Mouse (Mus musculus) neural tube, embryonic 15.5 days (tissue): Measurements from ENCODE around the gene Leap2. TPM values are rescaled to one million over a fixed set of nuclear protein-coding genes. Genes with fewer than 3 reads are reported as not detected.

ENCODE experiments used
- ATAC-seq: fragments of 200-750 bp; cut with Nextera tagmentation; 2 replicates; pipeline ENCODE4 v1.8.0; 2017; ENCODE audit warnings: mild to moderate bottlenecking, moderate TSS enrichment, moderate library complexity; ENCODE audit not compliant: low FRiP score
- H3K27ac ChIP-seq: fragments of 300-500 bp; sonication (generic); replicated peaks from 2 replicates; pipeline ENCODE4 v1.5.1; 2015; ENCODE audit warnings: mild to moderate bottlenecking, inconsistent platforms
- H3K27me3 ChIP-seq: fragments of 300-500 bp; sonication (generic); replicated peaks from 2 replicates; pipeline ENCODE4 v1.6.1; 2015; ENCODE audit warnings: inconsistent platforms
- H3K36me3 ChIP-seq: fragments of 300-500 bp; sonication (generic); 2 replicates; pipeline ENCODE4 v1.6.1; 2015; ENCODE audit warnings: inconsistent platforms
- H3K4me1 ChIP-seq: fragments of 300-500 bp; sonication (generic); 2 replicates; pipeline ENCODE4 v1.6.1; 2015; ENCODE audit warnings: inconsistent platforms
- H3K4me2 ChIP-seq: fragments of 300-500 bp; sonication (generic); 2 replicates; pipeline ENCODE4 v1.6.1; 2015; ENCODE audit warnings: inconsistent platforms, mild to moderate bottlenecking, moderate library complexity
- H3K4me3 ChIP-seq: fragments of 300-500 bp; sonication (generic); replicated peaks from 2 replicates; pipeline ENCODE4 v1.5.1; 2015; ENCODE audit warnings: mild to moderate bottlenecking, inconsistent platforms
- H3K9ac ChIP-seq: fragments of 300-500 bp; sonication (generic); replicated peaks from 2 replicates; pipeline ENCODE4 v1.6.1; 2015; ENCODE audit warnings: mild to moderate bottlenecking, inconsistent platforms
- H3K9me3 ChIP-seq: fragments of 300-500 bp; sonication (generic); replicated peaks from 2 replicates; pipeline ENCODE4 v1.6.1; 2016; ENCODE audit warnings: inconsistent platforms
- WGBS: fragments of 180-500 bp; shearing (Covaris S2); methylation state at CpG from one replicate; pipeline ENCODE4 v1.1.7; 2015; ENCODE audit warnings: mixed read lengths; 5-methylcytosine and 5-hydroxymethylcytosine counted together
- polyA plus RNA-seq: library from polyadenylated mRNA; unstranded; fragments of >200 nt; fragmentation: Nextera tagmentation; extraction: Ambion mirVana; gene quantifications from 2 replicates; pipeline ENCODE4 v1.2.1, GENCODE M21; 2015

Gene Leap2
- 0.51 TPM in 1 of 2 replicates, not detected in the other for polyA plus RNA-seq

DNA sequence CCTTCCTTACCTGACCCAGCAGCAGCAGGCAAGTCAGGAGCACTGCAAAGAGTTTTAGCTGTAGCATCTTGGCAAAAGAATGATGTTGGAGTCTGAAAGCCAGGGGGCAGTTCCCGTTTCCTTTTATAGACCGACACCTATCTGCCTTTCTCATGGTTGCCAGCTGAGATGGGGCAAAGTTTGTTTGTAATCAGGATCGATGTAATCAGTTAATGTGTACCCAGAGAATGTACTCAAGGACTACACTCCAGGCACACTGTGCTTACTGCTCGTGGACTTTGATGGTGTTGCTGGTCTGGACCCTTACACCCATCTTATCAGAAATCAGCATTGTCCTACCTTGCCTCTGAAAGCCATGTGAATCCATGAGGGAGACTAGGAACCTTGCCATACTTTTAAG, at the start of gene Leap2:
TSS of gene Leap2 (minus strand) at position 135 of the 400 bp plus-strand sequence.
- 92% methylated on average over 4 of the region's 4 CpGs for WGBS
- Histone ChIP-seq H3K27ac (no peak within 1 kb of the TSS), H3K4me1 (no peaks in the 10 kb centered on the region), H3K4me2 (no peak within 1 kb of the TSS), H3K27me3 (no peaks in the 10 kb centered on the region), H3K9ac (no peak within 1 kb of the TSS), H3K9me3 (no peaks in the 10 kb centered on the region), H3K4me3 (no peak within 1 kb of the TSS), H3K36me3 (peaks cover 36% of the 10 kb centered on the region)
- ATAC-seq, result no peak

DNA sequence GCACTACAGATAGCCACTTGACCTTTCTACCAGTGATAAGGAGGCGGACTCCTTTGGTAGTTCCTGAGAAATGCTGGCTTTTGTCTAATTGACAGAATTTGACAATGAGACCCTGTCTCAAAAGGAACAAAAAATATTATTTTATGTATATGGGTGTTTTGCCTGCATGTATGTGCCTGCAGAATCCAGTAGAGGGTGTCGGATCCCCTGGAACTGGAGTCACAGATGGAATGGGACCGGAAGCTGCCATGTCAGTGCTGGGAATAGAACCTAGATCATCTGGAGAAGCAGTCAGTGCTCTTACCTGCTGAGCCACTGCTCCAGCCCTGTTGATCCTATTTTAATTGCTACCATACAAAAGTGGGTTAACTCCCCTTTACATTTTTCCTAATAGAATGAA, 49.7 kb upstream of the Leap2 start:
- H3K4me1 ChIP-seq, result peaks cover 24% of the 10 kb centered on the region
- 85% methylated on average over 3 of the region's 3 CpGs for WGBS
- no peaks in the 10 kb centered on the region for H3K9me3 ChIP-seq
- H3K36me3 ChIP-seq, result no peaks in the 10 kb centered on the region
- H3K4me2 ChIP-seq, result no peak overlapping the region
- peaks cover 24% of the 10 kb centered on the region for H3K27me3 ChIP-seq
- no peak overlapping the region for H3K9ac ChIP-seq
- H3K4me3 ChIP-seq, result no peak overlapping the region
- H3K27ac ChIP-seq, result no peak overlapping the region
- no peak for ATAC-seq

DNA sequence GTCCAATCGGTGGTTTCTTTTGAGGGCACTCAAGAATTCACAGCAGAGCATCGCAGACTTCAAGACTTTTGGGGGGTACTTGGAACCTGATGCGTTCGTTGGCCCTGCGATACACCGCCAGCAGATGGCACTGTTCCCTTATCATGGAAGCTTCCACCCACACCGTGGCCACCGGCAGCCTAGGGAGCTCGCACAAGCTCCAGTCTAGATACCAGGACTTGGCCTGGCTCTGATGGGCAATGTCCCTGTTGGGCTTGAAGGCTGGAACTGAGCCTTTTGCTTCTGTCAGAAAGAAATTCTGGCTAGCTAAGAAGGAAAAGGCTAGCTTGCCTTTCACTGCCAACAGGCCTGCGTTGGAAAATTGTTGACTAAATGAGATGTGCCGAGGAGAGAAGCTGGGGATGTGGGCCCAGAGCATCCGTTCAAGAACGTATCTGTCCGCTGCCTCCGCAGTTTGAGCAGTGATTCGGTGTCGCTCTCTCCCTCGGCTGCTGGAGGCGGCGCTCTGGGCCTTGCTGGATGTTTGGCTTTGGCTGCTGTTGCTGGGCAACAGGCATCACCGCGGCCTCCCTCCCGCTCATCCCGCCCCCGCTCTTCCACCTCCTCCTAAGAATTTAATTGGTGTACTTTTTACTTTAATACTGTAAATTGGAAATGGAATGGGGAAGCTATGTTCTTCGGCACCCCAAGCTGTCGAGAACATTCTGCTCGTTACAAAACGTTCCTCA, 47.2 kb upstream of the Leap2 start, which contains the start of gene Gm9837:
TSS of gene Gm9837 (minus strand) at position 512 of the 728 bp plus-strand sequence.
- peaks cover 25% of the 10 kb centered on the region for H3K4me1 ChIP-seq
- 0 out of 2 replicates have a peak within 1 kb of the TSS, but pooled peaks have one; percentile 31 for H3K9ac ChIP-seq
- H3K4me2 ChIP-seq, result peak within 1 kb of the TSS; percentile 56
- no peaks in the 10 kb centered on the region for H3K36me3 ChIP-seq
- peak; percentile 83 for ATAC-seq
- no peaks in the 10 kb centered on the region for H3K9me3 ChIP-seq
- WGBS, result 2% methylated on average over 29 of the region's 29 CpGs
- peak within 1 kb of the TSS; percentile 75 for H3K27ac ChIP-seq
- peaks cover 42% of the 10 kb centered on the region for H3K27me3 ChIP-seq
- peak within 1 kb of the TSS; percentile 21 for H3K4me3 ChIP-seq

DNA sequence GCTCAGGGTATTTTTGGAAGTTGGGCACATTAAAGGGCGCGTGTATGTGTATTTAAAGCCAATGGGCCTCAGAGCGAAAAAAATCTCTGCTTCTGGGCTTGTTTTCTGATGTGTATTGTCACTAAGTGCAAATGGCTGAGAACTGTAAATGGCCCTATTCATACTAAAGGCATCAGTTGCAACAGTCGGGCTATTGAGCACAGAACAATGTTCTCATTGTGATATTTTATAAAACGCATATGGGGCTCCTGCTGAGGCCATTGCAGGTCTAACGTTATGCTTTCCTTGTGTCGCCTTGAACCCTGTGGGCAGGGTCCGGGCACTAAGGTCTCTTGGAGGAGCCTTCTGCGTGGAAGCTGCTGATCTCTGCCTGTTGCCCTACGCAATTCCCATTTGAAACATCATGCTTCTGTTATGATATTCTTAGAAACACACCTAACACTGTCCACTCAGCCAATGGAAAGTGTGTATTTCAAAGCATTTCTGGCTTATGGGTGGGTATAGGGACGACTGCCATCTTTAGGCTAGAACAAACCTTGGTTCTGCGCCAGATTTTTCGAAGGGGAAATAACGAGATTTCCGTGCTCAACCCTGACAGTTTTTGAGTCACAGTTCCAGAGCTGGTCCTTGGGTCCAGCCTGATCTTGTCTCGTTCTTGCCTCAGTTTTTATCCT, 46.5 kb upstream of the Leap2 start:
- no peak overlapping the region for H3K4me3 ChIP-seq
- ATAC-seq, result no peak; the same call in 1 of the 2 replicates
- H3K4me1 ChIP-seq, result peaks cover 25% of the 10 kb centered on the region
- H3K4me2 ChIP-seq, result peak overlapping the region; percentile 56
- H3K9me3 ChIP-seq, result no peaks in the 10 kb centered on the region
- no peak overlapping the region for H3K27ac ChIP-seq
- H3K27me3 ChIP-seq, result peaks cover 49% of the 10 kb centered on the region
- 30% methylated on average over 16 of the region's 16 CpGs for WGBS
- no peak overlapping the region for H3K9ac ChIP-seq
- no peaks in the 10 kb centered on the region for H3K36me3 ChIP-seq

DNA sequence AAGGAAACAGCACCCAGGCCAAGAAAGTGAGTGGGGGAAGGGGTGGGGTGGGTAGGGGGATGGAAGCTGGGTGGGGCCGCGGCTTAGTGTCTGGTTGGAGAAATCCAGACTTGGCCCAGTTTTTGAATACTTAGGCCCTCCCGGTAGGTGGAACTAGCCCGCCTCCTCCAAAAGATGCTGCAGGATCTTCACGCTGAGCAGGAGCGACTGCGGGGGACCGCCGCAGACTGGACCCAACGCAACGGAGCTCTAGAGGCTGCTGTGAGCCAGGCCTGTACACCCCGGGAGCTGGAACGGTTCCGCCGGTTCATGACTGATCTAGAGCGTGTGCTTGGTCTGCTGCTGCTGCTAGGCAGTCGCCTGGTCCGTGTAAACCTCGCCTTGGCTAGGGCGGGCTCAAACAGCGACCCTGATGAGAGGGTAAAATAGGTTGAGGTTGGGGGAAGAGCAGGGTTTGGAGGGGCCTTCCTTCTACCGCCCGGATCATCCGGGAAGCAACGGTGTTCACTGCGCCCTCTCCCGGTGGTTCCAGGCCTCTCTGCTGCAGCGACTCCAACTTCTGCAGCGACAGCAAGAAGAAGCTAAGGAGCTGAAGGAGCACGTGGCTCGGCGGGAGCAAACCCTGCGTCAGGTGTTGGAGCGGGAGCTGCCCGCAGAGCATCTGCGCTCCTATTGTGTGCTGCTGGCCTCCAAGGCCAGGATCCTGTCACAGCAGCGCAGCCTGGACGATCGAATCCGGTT, 43.4 kb upstream of the Leap2 start:
- peak overlapping the region; percentile 37 for H3K4me3 ChIP-seq
- H3K4me2 ChIP-seq, result peak overlapping the region; percentile 65
- no peak overlapping the region for H3K27ac ChIP-seq
- no peaks in the 10 kb centered on the region for H3K9me3 ChIP-seq
- ATAC-seq, result peak; percentile 60
- H3K9ac ChIP-seq, result peak overlapping the region; percentile 41
- H3K27me3 ChIP-seq, result peaks cover 68% of the 10 kb centered on the region
- WGBS, result 9% methylated on average over 40 of the region's 40 CpGs
- no peaks in the 10 kb centered on the region for H3K36me3 ChIP-seq
- peaks cover 36% of the 10 kb centered on the region for H3K4me1 ChIP-seq

DNA sequence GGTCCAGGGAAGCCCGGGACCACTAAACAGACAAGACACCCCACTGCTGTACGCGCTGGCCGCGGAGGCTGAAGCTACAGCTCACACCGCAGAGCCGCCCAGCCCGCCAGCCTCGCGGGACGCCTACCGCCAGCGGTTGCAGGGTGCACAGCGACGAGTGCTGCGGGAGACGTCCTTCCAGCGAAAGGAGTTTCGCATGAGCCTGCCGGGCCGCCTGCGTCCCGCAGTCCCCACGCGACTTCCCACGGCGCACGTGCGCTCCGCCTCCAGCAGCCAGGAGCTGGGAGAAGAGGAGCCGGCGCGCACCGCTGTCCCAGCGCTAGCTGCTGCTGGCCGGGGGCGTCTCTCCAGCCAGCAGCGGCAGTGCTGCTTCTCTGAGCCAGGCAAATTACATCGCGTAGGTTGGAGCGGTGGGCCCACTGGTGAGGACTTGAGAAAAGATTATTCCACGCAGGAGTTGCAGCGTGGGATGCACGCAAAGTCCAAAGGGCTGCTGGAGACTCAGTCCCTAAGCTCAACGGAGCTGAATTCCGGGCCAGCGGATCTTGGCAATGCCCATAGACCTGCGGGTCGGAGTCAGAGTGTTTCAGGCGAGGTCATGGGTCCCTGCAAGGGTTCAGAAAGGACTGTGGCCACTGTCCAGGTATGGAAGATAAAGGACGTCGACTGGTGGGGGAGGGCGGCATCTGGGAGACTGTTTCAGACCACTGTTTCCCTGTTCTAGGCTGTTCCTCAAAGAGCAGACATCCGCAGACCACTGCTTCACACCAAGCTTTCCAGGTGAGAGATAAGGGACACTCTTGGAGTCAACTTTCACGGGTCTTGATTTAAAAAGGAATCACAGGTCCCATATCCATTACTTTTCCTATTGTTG, 40.8 kb upstream of the Leap2 start:
- H3K4me1 ChIP-seq, result peaks cover 20% of the 10 kb centered on the region
- ATAC-seq, result no peak
- peaks cover 84% of the 10 kb centered on the region for H3K27me3 ChIP-seq
- 9% methylated on average over 55 of the region's 55 CpGs for WGBS
- H3K9ac ChIP-seq, result peak overlapping the region; percentile 41; the same call in 1 of the 2 replicates
- H3K4me2 ChIP-seq, result peak overlapping the region; percentile 96
- no peaks in the 10 kb centered on the region for H3K36me3 ChIP-seq
- no peaks in the 10 kb centered on the region for H3K9me3 ChIP-seq
- no peak overlapping the region for H3K27ac ChIP-seq
- peak overlapping the region; percentile 44 for H3K4me3 ChIP-seq

DNA sequence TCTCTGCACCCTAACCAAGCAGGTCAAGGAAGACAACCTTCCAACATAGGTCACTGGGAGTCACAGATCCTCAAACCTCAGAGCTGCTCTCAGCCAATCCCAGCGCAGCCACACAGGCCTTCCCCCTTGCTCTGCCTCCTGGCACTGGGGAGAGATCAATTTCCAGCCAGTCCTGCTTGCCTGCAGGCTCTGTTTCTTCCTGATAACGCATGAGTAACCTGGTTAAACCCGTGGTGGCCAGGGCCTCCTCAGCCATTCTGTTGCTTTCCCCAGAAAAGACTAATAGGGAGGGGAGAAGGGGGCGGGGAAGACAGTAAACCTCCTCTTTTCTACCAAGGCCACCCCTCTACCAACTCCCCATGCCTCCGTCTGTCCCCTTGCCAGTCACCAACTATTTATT, 38.8 kb upstream of the Leap2 start:
- Histone ChIP-seq H3K36me3 (no peaks in the 10 kb centered on the region), H3K4me3 (no peak overlapping the region), H3K27me3 (peaks cover 91% of the 10 kb centered on the region), H3K4me2 (no peak overlapping the region), H3K9ac (no peak overlapping the region), H3K9me3 (no peaks in the 10 kb centered on the region), H3K27ac (no peak overlapping the region), H3K4me1 (peaks cover 26% of the 10 kb centered on the region)
- no peak for ATAC-seq
- WGBS, result 25% methylated on average over 5 of the region's 5 CpGs

DNA sequence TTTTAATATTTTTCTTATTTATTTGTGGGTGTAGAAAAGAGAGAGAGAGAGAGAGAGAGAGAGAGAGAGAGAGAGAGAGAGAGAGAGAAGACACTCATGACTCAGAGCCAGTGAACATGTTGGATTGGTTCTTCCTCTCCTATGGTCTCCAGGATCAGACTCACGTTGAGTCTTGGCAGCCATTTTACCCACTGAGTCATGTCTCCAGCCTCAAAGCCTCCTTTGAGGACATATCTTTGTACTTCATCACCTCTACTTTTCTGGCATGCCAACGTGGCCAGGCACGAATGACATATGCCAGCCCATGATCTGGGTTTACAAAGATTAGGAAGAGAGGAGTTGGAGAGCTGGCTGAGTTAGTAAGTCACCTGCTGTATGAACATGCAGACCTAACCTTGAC, 37.2 kb upstream of the Leap2 start:
- WGBS, result 87% methylated on average over 3 of the region's 3 CpGs
- peaks cover 90% of the 10 kb centered on the region for H3K27me3 ChIP-seq
- ATAC-seq, result no peak

DNA sequence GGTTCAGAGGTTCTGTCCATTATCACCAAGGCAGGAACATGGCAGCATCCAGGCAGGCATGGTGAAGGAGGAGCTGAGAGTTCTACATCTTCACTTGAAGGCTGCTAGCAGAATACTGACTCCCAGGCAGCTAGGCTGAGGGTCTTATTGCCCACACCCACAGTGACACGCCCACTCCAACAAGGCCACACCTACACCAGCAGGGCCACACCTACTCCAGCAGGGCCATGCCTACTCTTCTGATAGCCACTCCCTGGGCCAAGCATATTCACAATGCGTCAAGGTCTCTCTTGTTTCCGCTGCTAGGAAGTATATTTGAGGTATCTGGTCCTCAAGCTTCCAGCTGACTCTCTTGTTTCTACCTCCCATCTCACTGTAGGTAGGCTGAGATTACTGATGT, 36.0 kb upstream of the Leap2 start:
- no peak overlapping the region for H3K4me3 ChIP-seq
- no peak overlapping the region for H3K27ac ChIP-seq
- H3K36me3 ChIP-seq, result no peaks in the 10 kb centered on the region
- no peak overlapping the region for H3K9ac ChIP-seq
- H3K9me3 ChIP-seq, result no peaks in the 10 kb centered on the region
- peaks cover 89% of the 10 kb centered on the region for H3K27me3 ChIP-seq
- H3K4me2 ChIP-seq, result no peak overlapping the region
- no peak for ATAC-seq
- H3K4me1 ChIP-seq, result peaks cover 22% of the 10 kb centered on the region
- 67% methylated on average over 3 of the region's 3 CpGs for WGBS

More for the DNA sequence above, 37.2 kb upstream of the Leap2 start:
- Histone ChIP-seq H3K4me2 (no peak overlapping the region), H3K9ac (no peak overlapping the region), H3K36me3 (no peaks in the 10 kb centered on the region), H3K27ac (no peak overlapping the region), H3K4me1 (peaks cover 23% of the 10 kb centered on the region), H3K9me3 (no peaks in the 10 kb centered on the region), H3K4me3 (no peak overlapping the region)

DNA sequence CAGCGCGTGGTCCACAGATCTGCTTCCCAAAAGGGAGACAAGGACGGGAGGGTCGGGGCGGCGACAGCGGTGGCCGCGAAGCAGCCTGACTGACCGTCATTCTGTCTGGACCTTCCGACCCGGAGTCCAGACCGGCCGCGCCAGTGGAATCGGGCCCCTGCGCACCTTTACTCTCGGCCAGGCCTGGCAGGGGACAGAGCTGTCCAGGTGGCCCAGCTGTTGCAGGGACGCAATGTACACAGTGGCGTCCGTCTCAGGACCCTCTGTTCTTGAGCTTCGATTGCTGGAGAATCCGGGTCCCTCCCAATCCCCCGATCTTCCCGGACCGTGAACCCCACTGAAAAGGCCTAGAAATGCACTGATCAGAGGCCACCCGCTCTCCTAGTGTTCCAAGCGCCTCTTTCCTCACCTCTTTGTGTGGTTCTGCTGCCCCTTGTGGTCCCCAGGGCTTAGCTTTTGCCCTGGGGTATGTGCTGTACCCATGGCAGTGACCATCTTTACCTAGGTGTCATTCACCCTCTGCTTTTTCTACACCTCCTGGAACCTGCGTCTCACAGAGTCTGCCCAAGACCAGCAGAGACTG, 34.5 kb upstream of the Leap2 start:
- Histone ChIP-seq H3K36me3 (no peaks in the 10 kb centered on the region), H3K4me1 (peaks cover 12% of the 10 kb centered on the region), H3K4me2 (peak overlapping the region; percentile 78), H3K27ac (0 out of 2 replicates have a peak overlapping the region, but pooled peaks have one; percentile 37), H3K9ac (peak overlapping the region; percentile 49), H3K27me3 (peaks cover 74% of the 10 kb centered on the region), H3K9me3 (no peaks in the 10 kb centered on the region), H3K4me3 (peak overlapping the region; percentile 43)
- WGBS, result 4% methylated on average over 28 of the region's 29 CpGs
- no peak; the same call in 1 of the 2 replicates for ATAC-seq
